Mouse (Mus musculus) stomach, postnatal 0 days (tissue): ENCODE data around the gene Zfp108.

Experiments used
- CTCF ChIP-seq: IDR thresholded peaks from 2 replicates; pipeline ENCODE4 v1.5.1; 2016; ENCODE audit warnings: antibody characterized with exemption, low read depth, mild to moderate bottlenecking, moderate library complexity
- EP300 ChIP-seq: optimal IDR thresholded peaks from 2 replicates; pipeline ENCODE3; 2016; ENCODE audit warnings: antibody characterized with exemption

DNA sequence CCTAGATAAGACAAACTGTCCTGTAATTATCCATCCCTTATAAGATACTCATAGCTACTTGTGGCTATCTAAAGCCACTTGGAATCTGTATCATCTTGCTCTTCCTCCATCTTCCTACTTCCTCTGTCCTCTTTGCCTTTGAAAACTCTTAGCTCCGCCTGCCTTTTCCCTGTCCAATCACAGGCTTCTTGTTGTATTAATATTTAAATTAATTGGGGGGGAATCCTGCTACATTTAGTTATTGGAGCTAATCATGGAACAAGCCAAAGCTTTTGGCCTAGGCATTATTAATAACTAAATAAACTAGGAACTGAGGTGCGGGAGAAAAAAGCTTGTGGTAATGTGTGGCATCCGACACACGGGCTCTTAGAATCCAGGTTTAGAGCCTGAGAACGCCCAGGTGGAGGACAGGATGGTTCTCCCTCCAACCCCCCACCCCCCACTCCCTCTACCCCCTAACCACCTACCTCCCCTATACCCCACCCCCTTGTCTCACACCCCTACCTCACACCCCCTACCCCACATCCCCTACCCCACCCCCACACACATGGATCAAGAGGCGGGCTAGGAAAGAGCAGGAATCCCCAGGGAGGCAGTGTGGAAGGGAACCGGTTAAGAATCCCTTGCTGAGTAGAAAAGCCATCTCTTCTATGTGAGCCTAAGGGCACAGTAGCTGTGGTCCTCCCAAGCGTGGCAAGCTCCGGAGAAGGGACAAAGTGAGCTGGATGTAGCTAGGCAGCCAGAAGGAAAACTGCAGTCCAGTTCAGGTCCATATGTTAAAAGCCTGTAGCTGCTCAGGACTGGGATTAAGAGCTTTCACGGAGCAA lies 25.6 kb downstream of the Zfp108 start:
- no peak for TF ChIP-seq CTCF
- TF ChIP-seq EP300 = no peak
